Mouse (Mus musculus) cortical plate, adult 2 months (tissue): ENCODE data around the gene Olfr33.

Experiments
- CTCF ChIP-seq: fragments of 200-500 bp; IDR thresholded peaks from 2 replicates; pipeline ENCODE4 v1.5.1; 2011; ENCODE audit warnings: mild to moderate bottlenecking, control low read depth, low read length; ENCODE audit not compliant: insufficient read depth; ENCODE audit errors: extremely low read depth
- POLR2A ChIP-seq: fragments of 200-500 bp; IDR thresholded peaks from 2 replicates; pipeline ENCODE4 v1.6.1; 2011; ENCODE audit warnings: mild to moderate bottlenecking, low read length, control low read depth; ENCODE audit not compliant: insufficient read depth; ENCODE audit errors: extremely low read depth

GRCm38 (mm10) chr7:102759266-102759665, 40.4 kb upstream of the Olfr33 start, which contains the start of the genes Olfr560 and Olfr78:
- TF ChIP-seq CTCF (no peak), POLR2A (no peak)
